Mouse (Mus musculus) heart, adult 2 months (tissue): ENCODE data around the gene Angptl6.

Source experiments
- CTCF ChIP-seq: fragments of 200-600 bp; IDR thresholded peaks from 2 replicates; pipeline ENCODE4 v1.8.1; 2022; ENCODE audit warnings: antibody characterized with exemption, mild to moderate bottlenecking, moderate library complexity
- POLR2A ChIP-seq: fragments of 200-500 bp; IDR thresholded peaks from 2 replicates; pipeline ENCODE4 v1.6.1; 2011; ENCODE audit warnings: mild to moderate bottlenecking, low read depth, low read length, control low read depth; ENCODE audit not compliant: insufficient read depth

DNA sequence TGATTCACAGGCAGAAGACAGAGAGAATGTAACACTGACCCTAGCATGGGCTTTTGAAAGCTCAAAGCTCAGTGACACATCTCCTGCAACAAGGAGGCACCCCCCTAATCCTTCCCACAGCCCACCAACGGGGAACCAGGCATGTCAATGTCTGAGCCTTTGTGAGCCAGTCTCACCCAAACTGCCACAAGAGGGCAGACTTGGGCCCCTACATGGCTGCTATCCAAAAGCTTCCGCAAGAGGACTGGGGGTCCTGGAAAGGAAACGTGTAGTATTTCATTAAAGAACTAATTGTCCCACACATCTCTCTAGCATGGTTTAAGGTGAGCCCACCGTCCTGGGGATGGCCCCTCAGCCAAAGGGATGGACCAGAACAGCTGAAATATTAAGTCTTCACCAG lies 17.7 kb downstream of the Angptl6 start:
- no peak for TF ChIP-seq POLR2A
- TF ChIP-seq CTCF = peak; percentile 65
